Mouse (Mus musculus): ENCODE results near the gene Hnf4a.

- no peak for TF ChIP-seq TAL1 (IDR thresholded peaks at IDR 0.05; ENCODE audit: low read length)
- TF ChIP-seq GATA1 (IDR thresholded peaks at IDR 0.05; ENCODE audit: low read length), result no peak
These were observed 16.8 kb upstream of the Hnf4a start for GRCm38 (mm10) chr2:163489725-163490291.
